Mouse (Mus musculus) stomach, postnatal 0 days (tissue): Measurements from ENCODE around the gene Myt1l. TPM values are rescaled to one million over a fixed set of nuclear protein-coding genes. Genes with fewer than 3 reads are reported as not detected.

ENCODE experiments used
- ATAC-seq: fragments of 200-750 bp; cut with Nextera tagmentation; 2 replicates; pipeline ENCODE4 v1.8.0; 2017; ENCODE audit not compliant: low FRiP score, low TSS enrichment
- DNase-seq: peaks from one replicate; pipeline ENCODE4 v3.0.0-alpha.2; 2016; ENCODE audit warnings: low spot score
- H3K27ac ChIP-seq: fragments of 300-500 bp; sonication (generic); replicated peaks from 2 replicates; pipeline ENCODE4 v1.5.1; 2014; ENCODE audit warnings: mild to moderate bottlenecking, control low read depth
- H3K27me3 ChIP-seq: fragments of 300-500 bp; sonication (generic); 2 replicates; pipeline ENCODE4 v1.6.1; 2014; ENCODE audit warnings: low read length; ENCODE audit not compliant: control insufficient read depth, insufficient read depth
- H3K36me3 ChIP-seq: fragments of 300-500 bp; sonication (generic); 2 replicates; pipeline ENCODE4 v1.6.1; 2014; ENCODE audit warnings: low read length, mixed read lengths; ENCODE audit not compliant: control insufficient read depth, insufficient read depth
- H3K4me1 ChIP-seq: fragments of 300-500 bp; sonication (generic); replicated peaks from 2 replicates; pipeline ENCODE4 v1.6.1; 2014; ENCODE audit warnings: antibody characterized with exemption; ENCODE audit not compliant: control insufficient read depth, insufficient read depth
- H3K4me2 ChIP-seq: fragments of 300-500 bp; sonication (generic); replicated peaks from 2 replicates; pipeline ENCODE4 v1.6.1; 2014; ENCODE audit warnings: low read depth, mild to moderate bottlenecking, control low read depth, moderate library complexity
- H3K4me3 ChIP-seq: fragments of 300-500 bp; sonication (generic); 2 replicates; pipeline ENCODE4 v1.5.1; 2014; ENCODE audit warnings: low read depth, low read length, control low read depth
- H3K9ac ChIP-seq: fragments of 300-500 bp; sonication (generic); 2 replicates; pipeline ENCODE4 v1.6.1; 2014; ENCODE audit warnings: mild to moderate bottlenecking, low read length, control low read depth, mixed read lengths
- H3K9me3 ChIP-seq: fragments of 300-500 bp; sonication (generic); 2 replicates; pipeline ENCODE4 v1.6.1; 2016; ENCODE audit warnings: low read length; ENCODE audit not compliant: control insufficient read depth
- CTCF ChIP-seq: IDR thresholded peaks from 2 replicates; pipeline ENCODE4 v1.5.1; 2016; ENCODE audit warnings: antibody characterized with exemption, low read depth, mild to moderate bottlenecking, moderate library complexity
- EP300 ChIP-seq: optimal IDR thresholded peaks from 2 replicates; pipeline ENCODE3; 2016; ENCODE audit warnings: antibody characterized with exemption
- WGBS: fragments of 180-500 bp; shearing (Covaris S2); extraction: QIAGEN DNeasy Blood & Tissue Kit; methylation state at CpG from one replicate; pipeline ENCODE4 v1.1.7; 2014; 5-methylcytosine and 5-hydroxymethylcytosine counted together
- polyA plus RNA-seq: library from polyadenylated mRNA; unstranded; fragments of >200 nt; fragmentation: Nextera tagmentation; extraction: Ambion mirVana; gene quantifications from 2 replicates; pipeline ENCODE4 v1.2.1, GENCODE M21; 2015

Gene Myt1l
- polyA plus RNA-seq, 1 experiment from 2014 or later, result 0.76 TPM

DNA sequence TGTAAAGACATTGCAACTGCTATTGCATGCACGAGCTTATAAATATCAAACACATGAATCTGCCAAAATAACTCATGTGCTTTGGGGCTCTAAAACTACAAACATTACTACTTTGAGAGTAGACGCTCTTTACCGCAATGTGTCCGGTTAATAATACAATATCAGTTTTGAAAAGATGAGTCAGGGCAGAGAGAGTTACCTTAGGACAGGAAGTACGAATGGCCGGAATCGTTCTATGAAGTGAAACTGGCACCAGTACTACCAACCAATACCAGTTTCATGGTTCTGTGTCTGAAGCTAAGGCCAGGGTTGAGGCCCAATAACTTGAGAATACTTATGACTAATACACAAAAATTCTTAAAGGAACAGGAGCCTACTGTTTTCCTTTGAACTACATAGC, 2.6 kb downstream of the Myt1l start:
- Histone ChIP-seq H3K9ac (no peak overlapping the region), H3K4me3 (no peak overlapping the region), H3K4me2 (no peak overlapping the region), H3K36me3 (no peaks in the 10 kb centered on the region), H3K9me3 (no peaks in the 10 kb centered on the region), H3K27ac (no peak overlapping the region), H3K27me3 (peaks cover 5% of the 10 kb centered on the region; the same call in 1 of the 2 replicates), H3K4me1 (no peaks in the 10 kb centered on the region)
- TF ChIP-seq EP300, result no peak
- DNase-seq (no peak), ATAC-seq (no peak)
- WGBS, result 79% methylated on average over 7 of the region's 7 CpGs

DNA sequence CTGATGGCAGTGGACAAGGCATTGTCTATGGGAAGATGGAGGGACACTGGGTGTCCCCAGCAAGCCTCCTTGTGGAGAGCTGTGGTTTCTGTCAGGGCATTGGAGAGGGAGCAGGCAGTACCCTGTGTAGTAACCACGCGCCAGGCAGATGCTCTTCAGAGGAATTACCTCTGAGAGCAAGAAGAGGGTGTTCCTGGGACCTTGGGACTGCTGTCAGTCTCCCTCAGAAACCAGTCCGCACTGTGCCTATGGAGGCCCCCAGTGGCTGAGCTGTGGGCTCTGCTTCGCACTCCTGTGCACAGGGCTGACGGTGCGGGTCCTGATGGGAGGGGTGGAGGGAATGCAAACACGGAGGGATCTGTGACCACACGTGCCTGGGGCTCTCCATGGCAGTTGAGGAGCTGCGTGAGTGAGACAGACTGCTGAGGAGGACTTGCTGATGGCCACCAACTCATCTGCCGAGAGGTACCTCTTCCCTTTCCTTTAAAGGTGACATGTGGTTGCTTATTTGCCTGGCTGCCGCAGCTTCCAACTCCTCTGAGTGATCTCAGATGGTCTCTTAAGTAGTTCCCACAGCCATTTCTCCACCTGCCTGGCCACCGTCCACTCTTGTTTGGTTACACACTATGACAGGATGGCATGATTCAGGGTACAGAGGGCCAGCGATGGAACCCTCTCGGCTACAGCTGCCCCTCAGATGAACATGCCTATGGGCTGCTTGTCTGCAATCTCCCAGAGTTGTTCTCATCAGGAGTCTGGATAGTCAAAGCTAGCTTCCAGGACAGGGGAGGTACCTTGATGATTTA, 5.1 kb downstream of the Myt1l start:
- ATAC-seq (no peak), DNase-seq (no peak)
- Histone ChIP-seq H3K4me1 (no peaks in the 10 kb centered on the region), H3K4me2 (no peak overlapping the region), H3K27me3 (peaks cover 5% of the 10 kb centered on the region; the same call in 1 of the 2 replicates), H3K36me3 (no peaks in the 10 kb centered on the region), H3K4me3 (no peak overlapping the region), H3K27ac (no peak overlapping the region), H3K9me3 (no peaks in the 10 kb centered on the region), H3K9ac (no peak overlapping the region)
- WGBS, result 34% methylated on average over 14 of the region's 14 CpGs
- no peak for TF ChIP-seq CTCF
- no peak for TF ChIP-seq EP300

DNA sequence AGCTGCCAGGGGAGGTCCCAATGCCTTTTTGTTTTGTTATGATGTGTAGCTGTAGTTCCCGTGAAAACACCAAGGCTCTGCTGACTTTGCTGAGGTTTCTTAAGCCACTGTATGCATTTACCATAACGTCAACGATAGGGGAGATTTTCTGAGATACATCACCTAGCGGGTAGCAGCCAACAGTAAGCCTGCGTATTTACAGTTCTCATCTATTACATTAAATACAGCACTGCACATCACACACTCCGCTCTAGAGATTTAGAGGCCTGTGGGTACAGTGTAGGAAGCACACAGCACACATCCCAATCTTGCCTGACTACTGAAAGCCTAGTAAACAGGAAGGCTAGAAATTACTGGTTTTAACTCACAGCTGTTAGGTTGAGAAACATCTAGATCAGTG, 6.1 kb downstream of the Myt1l start:
- Histone ChIP-seq H3K4me3 (no peak overlapping the region), H3K4me1 (no peaks in the 10 kb centered on the region), H3K27me3 (peaks cover 5% of the 10 kb centered on the region; the same call in 1 of the 2 replicates), H3K27ac (no peak overlapping the region), H3K9ac (no peak overlapping the region), H3K4me2 (no peak overlapping the region), H3K36me3 (no peaks in the 10 kb centered on the region), H3K9me3 (no peaks in the 10 kb centered on the region)
- WGBS, result 5% methylated on average over 6 of the region's 6 CpGs
- TF ChIP-seq EP300 (no peak), CTCF (no peak)
- DNase-seq (no peak), ATAC-seq (no peak)

DNA sequence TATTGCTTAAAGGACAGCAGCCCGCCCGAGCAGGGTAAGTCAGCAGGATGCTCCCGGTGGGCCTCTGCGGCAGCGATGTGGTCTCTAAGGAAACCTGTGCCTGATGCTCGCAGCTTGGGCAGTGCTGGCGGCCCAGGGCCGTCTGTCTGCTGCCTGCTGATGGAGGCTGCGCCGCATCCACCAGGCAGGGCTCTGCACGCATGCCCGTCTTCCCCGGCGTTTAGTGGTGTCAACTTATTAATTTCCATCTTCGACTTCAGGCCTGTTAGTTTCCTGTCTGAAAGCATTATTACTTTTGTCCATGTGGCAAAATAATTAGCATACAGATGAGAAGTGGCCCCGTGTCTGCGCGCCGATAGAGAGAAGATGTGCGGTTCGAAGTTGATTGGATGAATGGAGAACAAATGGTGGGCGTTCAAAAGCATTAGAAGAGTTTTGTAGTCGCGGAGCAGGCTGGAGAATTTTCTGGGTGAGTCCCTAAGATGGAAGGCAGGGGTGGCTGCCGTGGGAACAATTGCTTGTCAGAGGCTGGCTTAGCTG, 6.6 kb downstream of the Myt1l start:
- H3K36me3 ChIP-seq, result no peaks in the 10 kb centered on the region
- 3% methylated on average over 25 of the region's 25 CpGs for WGBS
- no peak overlapping the region for H3K27ac ChIP-seq
- H3K27me3 ChIP-seq, result peaks cover 5% of the 10 kb centered on the region; the same call in 1 of the 2 replicates
- H3K4me3 ChIP-seq, result no peak overlapping the region
- H3K4me2 ChIP-seq, result no peak overlapping the region
- no peaks in the 10 kb centered on the region for H3K4me1 ChIP-seq
- H3K9me3 ChIP-seq, result no peaks in the 10 kb centered on the region
- ATAC-seq (no peak), DNase-seq (no peak)
- no peak overlapping the region for H3K9ac ChIP-seq
- no peak for TF ChIP-seq CTCF
- no peak for TF ChIP-seq EP300

DNA sequence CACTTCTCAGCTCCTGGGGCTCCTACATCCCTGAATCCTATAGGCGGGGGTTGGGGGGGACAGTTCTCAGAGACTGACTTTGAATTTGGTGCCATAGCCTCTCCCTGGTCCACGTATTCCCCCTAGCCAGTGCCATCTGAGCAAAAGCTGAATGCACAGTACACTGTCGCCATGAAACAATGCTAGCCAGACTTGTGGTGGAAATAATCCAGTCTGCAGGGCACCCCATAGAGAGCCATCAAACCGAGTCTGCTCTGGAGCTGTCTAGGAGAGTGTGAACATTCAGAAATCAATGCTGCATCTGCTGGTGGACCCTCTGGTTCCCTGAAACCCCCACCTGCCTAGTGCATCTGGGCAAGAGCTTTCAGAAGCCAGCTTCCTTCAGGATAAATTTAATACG, 9.7 kb downstream of the Myt1l start:
- H3K36me3 ChIP-seq, result no peaks in the 10 kb centered on the region
- DNase-seq (no peak), ATAC-seq (no peak)
- no peaks in the 10 kb centered on the region for H3K4me1 ChIP-seq
- no peak overlapping the region for H3K9ac ChIP-seq
- no peak for TF ChIP-seq CTCF
- H3K27ac ChIP-seq, result no peak overlapping the region
- 60% methylated on average over 5 of the region's 5 CpGs for WGBS
- H3K4me3 ChIP-seq, result no peak overlapping the region
- H3K4me2 ChIP-seq, result no peak overlapping the region
- no peaks in the 10 kb centered on the region for H3K9me3 ChIP-seq
- peaks cover 5% of the 10 kb centered on the region; the same call in 1 of the 2 replicates for H3K27me3 ChIP-seq

DNA sequence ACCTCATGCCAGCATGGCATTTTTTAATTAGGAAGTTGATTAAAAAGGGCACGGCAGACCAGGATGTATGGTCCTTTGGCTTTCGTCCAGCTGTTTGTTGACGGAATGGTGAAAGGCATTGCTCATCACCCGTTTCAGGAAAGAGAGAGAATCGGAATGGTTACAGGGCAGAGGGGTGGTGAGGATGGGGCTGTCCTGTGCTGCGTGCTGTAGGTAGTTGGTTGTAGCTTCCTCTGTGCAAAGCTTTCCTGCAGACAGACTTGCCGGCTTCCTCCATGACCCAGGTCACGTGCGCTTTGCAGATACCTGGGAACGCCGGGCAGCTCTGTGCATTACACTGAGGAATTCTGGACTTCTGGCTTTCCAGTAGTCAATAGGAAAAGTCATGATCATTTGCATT, 10.3 kb downstream of the Myt1l start:
- 66% methylated on average over 11 of the region's 11 CpGs for WGBS
- H3K9me3 ChIP-seq, result no peaks in the 10 kb centered on the region
- no peak for DNase-seq
- no peaks in the 10 kb centered on the region for H3K36me3 ChIP-seq
- H3K27me3 ChIP-seq, result peaks cover 5% of the 10 kb centered on the region; the same call in 1 of the 2 replicates
- H3K4me2 ChIP-seq, result no peak overlapping the region
- no peaks in the 10 kb centered on the region for H3K4me1 ChIP-seq
- no peak overlapping the region for H3K27ac ChIP-seq
- no peak for TF ChIP-seq EP300
- ATAC-seq, result no peak
- H3K4me3 ChIP-seq, result no peak overlapping the region
- H3K9ac ChIP-seq, result no peak overlapping the region
